Mouse (Mus musculus): ENCODE measurements around the gene Efna4.

Efna4 gene

GRCm38 (mm10) chr3:89305551-89306325 lies 32.1 kb downstream of the Efna4 start:
- DNase-seq (ENCODE audit: low spot score) = no peak

- DNase-seq (ENCODE audit: low spot score) = no peak
These were observed 32.7 kb downstream of the Efna4 start for GRCm38 (mm10) chr3:89305105-89305504.

DNA sequence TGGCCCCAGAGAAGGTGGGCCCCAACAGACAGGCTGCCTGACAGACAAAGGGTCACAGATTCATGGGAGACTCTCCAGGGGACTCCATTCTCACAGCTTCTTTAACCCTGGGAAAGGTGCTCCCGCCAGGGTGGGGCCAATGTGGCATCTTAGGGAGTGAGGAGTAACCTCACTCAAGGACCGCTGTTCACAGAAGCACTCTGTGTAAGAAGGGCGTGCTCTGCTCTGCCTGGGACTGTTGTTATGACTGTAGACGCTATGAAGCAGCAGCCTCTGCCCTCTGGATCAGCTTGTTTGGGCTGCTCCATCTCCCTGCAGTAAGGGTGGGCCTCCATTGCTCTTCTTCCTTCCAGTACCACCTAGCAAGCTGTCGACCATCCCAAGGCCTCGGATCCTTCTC lies 33.4 kb downstream of the Efna4 start:
- DNase-seq (ENCODE audit: low spot score) = no peak

DNA sequence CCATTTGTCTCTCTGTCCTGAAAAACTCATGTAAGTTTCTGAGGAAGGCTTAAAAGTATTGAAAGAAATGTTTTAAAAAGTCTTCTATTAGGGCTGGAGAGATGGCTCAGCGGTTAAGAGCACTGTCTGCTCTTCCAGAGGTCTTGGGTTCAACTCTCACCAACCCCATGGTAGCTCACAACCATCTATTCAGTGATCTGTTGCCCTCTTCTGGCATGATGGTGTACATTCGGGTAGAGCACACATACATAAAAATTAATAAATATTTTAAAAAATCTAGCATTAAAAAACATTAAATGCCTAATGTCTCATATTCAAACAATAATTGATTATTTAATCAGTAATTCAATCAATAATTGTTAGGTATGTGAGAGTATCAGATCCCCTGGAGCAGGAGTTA lies 37.3 kb downstream of the Efna4 start:
- no peak for DNase-seq (ENCODE audit: low spot score)

- DNase-seq (ENCODE audit: low spot score) = no peak
These were observed 37.8 kb downstream of the Efna4 start for GRCm38 (mm10) chr3:89300071-89300470.

- peak; percentile 28 for DNase-seq (ENCODE audit: low spot score)
These were observed 38.3 kb downstream of the Efna4 start for GRCm38 (mm10) chr3:89299499-89299898.

GRCm38 (mm10) chr3:89298908-89299307 lies 38.9 kb downstream of the Efna4 start:
- DNase-seq (ENCODE audit: low spot score) = no peak

- no peak for DNase-seq (ENCODE audit: low spot score)
These were observed 40.9 kb downstream of the Efna4 start for GRCm38 (mm10) chr3:89296761-89297396.

DNA sequence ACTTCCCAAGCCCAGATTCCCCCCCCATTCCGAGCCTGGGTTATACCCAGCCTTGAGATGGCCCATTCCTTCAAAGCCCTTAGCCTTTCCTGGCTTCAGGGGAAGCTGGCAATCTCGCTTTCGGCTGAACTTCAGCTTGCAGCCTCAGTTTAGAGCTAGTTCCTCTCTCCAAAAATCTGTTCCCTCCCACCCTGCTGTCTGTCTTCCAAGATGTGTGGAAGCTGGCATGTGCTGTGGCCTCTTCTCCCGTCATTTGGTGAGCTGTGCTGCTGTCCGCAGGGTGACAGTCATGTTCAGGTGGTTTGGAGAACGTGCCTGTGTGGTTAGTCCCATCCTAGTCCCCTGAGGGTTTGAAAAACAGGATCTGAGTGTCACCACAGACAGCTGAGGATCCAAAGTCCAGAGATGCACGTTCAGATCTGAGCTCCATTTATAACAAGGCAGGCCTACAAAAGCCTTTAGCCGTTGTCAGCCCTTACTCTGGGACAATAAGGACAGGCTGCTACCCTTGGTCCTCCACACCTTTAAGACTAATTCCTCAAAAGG lies 42.1 kb downstream of the Efna4 start:
- DNase-seq (ENCODE audit: low spot score) = no peak

DNA sequence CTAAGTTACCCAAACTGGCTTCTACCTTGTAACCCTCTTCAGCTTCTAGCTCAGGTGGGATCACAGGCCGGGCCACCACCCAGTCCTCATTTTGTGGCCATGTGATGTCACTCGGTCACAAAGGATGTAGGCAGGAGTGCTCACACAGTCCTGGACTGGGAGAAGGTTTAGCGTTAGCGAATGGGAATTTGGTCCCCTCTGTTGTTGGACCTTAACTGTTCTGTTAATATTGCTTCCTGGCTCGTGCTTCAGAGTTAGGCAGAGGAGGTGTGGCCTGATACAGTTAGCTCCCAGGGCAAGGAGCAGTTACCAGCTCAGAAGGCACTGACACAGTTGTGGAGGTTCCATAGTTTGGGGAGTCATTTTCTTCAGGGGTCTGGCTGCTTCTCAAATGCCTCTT lies 43.6 kb downstream of the Efna4 start:
- no peak for DNase-seq (ENCODE audit: low spot score)

- no peak for DNase-seq (ENCODE audit: low spot score)
These were observed 44.4 kb downstream of the Efna4 start for GRCm38 (mm10) chr3:89293247-89293918.

GRCm38 (mm10) chr3:89292303-89292702 lies 45.5 kb downstream of the Efna4 start:
- no peak for DNase-seq (ENCODE audit: low spot score)

DNA sequence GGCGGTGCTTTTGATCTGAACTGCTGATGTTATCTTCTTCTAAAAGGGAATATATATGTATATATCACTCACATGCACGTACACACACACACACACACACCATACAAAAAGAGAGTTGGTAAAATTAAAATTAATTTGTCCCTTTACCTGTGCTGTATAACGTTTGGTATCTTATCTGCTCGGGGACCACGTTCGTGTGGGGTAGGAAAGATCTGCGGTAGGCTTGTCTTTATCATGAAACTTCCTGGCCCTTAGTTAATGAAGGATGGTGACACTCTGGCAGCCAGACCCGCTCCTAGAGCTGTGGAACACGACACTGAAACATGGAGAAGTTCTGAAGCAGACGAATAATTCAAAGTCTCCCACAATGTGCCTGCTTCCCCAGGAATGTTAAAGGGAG lies 46.0 kb downstream of the Efna4 start:
- DNase-seq (ENCODE audit: low spot score) = no peak

DNA sequence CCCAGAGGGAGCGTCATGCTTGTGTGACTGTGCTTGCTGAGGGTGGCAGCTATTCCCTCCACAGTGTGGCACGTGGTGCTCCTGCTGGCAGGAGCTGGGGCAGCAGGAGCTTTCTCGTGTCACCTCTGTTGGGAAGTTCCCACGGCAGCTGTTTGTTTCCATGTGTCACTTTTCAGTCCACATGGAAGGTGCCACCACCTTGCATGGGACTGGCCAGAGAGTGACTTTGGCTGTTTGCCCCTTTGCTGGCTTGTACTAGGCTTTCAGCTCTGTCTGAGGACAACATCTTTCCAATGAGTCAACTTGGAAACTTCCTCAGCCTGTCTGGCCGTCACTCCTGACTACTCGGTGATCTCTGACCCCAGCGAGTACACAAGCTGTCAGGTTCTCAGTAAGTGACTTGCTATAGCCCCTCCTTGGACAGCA lies 49.3 kb downstream of the Efna4 start:
- DNase-seq (ENCODE audit: low spot score) = no peak

DNA sequence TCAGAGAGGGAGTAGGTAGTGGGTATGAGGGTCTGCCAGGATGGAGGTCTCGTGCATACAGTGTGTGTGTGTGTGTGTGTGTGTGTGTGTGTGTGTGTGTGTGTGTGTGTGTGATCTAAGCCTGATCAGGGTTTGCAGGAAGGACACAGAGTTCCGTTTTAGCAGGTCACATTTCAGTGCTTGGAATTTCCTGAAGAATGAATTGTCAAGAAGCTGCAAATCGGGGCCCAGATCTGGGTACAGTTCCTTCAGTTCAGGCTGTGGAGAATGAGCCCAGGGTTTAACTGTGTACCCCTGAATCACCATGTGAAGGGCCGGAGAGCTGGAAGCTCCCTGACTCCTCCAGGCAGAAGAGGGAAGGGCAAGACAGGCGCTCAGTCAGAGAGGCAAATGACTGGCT lies 50.5 kb downstream of the Efna4 start:
- DNase-seq (ENCODE audit: low spot score) = no peak

DNA sequence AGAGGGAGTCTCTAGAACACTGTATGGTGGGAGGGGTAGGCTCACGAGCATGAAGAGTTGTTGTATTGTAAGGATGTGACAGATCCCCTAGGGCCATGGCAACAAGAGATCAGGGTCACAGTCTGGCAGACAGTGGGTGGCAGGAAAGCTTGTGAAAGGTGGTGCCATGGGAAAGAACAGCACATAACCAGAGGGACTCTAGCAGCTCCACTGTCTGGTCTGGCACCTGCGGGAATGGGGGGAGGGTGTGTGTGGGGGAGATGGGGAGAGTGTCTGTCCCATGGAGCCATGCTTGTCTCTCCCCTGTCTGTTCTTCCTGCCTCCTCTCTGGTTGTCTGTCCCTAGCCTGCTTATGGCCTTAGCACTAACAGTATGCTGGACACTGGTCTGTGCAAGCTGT lies 52.3 kb downstream of the Efna4 start:
- DNase-seq (ENCODE audit: low spot score) = no peak

- DNase-seq (ENCODE audit: low spot score) = no peak
These were observed 53.6 kb downstream of the Efna4 start for GRCm38 (mm10) chr3:89284261-89284660.

Data from urinary bladder, postnatal 14 days (tissue).